Mouse (Mus musculus) kidney, adult 11 months (tissue): ENCODE results near the gene Prdm4.

Experiments used
- DNase-seq: peaks from one replicate; pipeline ENCODE4 v3.0.0; 2022

Prdm4 gene

DNA sequence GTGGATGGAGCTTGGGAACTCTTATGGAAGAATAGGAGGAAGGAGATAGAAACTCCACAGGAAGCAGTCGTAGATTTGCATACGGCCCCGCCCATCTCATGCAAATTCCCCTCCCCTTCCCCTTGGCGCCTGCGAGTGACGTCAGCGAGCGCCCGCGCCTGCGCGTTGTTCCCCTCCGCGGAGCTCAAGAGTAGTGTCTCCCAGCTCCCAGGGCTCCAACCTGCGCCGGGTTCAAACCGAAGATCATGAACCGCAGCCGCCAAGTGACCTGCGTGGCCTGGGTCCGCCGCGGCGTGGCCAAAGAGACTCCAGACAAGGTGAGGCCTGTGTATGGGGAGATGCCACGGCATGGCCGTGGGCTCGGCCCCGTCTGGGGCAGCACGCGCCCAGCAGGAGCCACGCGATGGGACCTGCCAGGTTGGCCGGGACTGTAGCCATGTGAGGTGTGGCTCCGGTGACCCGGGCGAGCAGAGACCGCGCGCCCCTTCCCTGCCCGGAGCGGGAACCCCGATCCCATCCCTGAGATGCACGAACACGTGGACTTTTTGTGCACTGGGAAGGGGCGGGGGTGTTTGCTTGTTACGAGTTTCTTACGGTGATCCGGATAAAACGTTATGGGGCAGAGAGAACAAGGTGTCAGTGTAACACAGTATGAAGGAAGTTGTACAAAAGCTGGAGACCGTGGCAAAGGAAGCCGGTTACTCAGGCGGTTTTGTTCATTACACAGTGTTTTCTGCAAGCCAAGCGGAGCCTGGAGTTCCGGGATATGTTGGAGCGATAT lies 45.1 kb downstream of the Prdm4 start:
- DNase-seq: peak; percentile 89

- no peak for DNase-seq
Measured at GRCm38 (mm10) chr10:85846105-85846862, 70.7 kb downstream of the Prdm4 start.
